Mouse (Mus musculus): ENCODE data around the gene Rcc1l.

The Rcc1l gene

DNA sequence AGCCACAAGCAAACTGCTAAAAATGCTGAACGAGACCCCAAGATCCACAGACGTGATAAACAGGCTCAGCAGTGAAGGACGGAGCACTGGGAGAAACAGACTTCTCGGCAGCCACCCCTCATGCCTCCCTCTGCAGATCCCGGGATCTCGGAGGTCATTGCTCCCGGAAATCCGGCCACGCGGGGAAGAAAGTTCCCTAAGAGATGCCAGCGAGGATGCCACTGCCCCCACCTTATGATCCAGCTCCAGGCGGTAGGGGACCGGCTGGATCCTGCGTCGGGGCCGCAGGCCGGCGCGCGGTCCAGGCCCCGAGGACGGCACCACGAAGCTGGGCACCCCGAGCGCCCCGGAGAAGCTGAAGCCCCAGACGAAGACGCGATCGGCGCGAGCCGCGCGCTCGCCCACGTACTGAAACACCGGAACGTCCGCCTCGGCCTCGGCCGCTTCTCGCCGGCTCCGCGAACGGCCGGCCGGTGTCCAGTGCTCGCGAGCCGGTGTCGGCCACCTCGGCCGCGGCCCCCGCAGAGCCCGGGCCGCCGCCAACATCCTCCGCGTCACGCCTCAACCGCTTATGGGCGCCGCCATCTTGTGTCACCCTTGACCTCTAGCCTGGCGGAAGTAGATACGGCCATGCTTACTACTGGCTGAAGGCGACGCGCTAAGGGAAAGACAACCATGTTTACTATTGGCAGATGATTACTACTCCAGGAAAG, at the start of gene Rcc1l:
Gene Rcc1l, minus strand, starts transcription at position 606 of the 713 bp plus-strand sequence.
- peak; percentile 97 for DNase-seq (ENCODE audit: low read depth, low spot score)

DNA sequence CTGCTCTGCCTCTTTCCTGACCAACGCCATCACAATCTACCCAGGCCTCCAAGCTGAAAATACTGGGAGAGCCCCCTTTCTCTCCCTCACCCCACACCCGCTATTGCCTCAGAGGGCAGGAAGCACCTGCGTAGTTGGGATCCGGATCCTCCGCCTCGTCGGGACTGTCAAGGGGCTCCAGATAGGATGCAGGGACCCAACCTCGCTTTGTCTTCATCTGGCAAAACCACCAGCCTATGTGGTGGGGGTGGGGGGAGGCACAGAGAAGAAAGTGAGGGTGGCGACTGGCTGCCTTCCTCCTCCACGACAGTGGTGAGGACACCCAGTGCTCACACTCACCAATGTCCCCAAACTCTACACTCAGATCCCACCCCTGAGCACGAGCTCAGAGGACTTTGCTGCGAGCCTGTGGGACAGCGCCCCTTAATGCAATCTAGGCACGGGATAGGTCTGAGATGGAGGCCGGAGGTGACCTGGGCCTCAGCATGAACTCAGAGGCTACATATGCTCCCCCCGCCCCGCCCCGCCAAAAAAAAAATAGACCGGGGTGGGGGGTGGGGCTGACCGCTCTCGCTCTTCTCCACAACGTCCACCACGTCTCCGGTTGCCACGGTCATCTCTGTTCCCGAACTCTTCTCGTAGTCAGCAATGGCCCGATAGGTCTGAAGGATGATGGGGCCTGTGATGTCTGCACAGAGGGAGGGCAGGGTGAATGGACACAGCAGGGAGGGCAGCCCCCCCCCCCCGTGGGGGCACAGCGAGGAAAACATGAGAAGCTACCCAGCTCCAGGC, 48.7 kb upstream of the Rcc1l start:
- DNase-seq (ENCODE audit: low read depth, low spot score): no peak

DNA sequence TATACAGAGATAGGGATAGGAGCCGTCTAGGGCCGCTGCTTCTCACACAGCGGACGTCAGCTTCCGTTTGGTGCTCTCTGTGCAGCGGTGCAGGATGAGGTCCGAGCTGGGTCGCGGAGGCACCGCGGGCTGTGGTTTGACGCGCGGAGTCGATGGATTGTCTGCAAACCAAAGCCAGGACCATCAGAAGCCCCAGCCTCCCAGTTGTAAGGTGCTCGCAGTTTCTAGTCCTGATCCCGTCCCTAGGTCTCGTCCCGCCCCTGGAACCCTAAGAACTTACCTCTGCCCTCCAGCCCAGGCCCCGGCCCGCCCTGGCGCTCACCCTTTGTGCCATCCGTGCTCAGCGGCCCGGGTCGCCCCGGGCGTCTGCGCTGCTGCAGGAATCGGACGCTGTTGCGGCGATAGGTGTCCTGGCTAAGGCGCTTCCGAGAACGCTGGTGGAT, 45.2 kb upstream of the Rcc1l start:
- no peak for DNase-seq (ENCODE audit: low read depth, low spot score)

DNA sequence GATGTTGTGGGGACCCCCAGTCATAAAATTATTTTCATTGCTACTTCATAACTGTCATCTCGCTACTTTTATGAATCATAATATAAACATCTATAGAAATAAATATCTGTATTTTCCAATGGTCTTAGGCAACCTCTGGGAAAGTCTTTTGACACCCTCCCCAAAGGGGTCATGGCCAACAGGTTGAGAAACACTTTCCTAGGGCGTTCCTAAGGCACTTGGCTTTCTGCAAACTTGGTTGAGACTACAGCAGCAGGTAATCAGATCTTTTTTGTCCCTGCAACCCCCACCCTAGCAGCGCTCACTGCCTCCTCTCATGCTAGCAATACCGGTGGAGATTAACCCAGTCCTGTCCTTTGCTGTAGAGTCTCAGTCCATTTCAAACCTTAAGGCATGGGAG, 44.7 kb upstream of the Rcc1l start:
- no peak for DNase-seq (ENCODE audit: low read depth, low spot score)

DNA sequence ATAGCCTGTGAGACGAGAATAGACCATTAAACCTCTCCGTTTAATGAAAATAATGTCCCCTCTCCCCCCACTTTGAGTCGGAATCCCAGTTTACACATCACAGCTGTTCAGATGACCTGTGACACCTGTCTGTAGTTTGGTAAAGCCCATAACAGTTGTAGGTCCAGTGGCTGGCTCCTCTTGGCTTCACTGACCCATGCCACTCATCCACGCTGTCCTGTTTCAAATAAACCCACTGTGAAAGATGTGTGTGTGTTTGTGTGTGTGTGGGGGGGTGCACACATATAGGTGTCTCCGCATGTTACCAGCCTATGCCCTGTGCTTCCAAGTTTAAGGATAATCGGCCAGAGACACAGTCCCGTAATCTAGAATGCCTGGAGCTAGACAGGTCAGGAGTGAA, 41.3 kb upstream of the Rcc1l start:
- no peak for DNase-seq (ENCODE audit: low read depth, low spot score)

DNA sequence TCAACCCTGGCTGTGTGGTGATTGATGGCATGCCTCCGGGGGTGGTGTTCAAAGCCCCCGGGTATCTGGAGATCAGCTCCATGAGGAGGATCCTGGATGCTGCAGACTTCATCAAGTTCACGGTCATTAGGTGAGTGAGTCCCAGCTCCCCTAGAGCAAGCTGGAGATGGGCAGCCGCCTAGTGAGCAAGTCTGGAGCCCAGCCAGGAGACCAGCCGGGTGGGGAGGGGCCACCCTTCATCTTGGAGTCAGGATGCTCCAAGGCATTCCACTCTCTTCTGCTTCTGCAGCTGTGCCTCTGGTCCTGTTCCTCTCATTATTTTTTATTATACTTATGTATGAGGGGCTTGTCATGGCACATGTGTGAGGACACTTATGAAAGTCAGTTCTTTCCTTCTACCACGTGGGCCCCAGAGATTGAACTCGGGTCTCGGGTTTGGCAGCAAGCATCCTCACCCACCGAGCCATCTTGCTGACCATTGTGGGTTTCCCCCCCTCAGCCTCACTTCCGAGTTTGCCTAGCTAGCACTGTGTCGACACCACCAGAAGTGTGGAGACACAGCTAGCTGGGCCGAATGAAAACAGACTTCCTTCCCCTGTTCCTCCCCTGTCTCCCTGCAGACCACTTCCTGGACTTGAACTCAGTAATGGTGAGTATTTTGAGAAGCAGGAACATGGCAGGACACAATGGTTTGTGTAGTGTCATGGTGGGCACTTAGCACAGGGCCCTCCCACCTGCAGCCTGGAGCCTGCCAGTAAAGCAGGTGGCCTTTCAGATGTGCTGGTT, 37.6 kb upstream of the Rcc1l start:
- DNase-seq (ENCODE audit: low read depth, low spot score): peak; percentile 39

DNA sequence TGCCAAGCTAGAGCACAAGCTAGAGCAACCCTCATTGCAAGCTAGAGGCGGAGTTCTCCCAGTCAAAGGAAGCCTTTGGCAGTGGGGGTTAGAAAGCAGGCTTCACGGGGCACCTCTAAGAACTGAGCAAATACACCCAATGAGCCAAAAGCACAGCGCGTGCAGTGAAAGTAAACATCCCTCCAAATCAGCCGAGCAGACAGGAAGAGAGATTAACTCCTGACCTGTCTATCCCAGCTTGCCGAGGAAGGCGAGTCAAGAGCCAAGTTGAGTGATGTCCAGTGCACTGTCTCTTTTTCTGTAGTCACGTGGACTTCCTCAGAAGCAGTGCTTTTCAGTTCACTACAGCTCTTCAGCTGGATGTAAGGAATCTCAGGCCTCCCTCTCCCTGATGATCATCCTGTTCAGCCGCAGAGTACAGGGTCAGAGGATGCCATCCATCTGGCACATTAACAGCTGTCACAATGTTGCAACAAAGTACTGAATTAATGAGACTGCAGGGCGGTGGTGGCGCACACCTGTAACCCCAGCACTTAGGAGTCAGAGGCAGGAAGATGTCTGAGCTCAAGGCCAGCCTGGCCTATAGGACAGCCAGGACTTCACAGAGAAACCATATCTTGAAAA, 33.5 kb upstream of the Rcc1l start:
- DNase-seq (ENCODE audit: low read depth, low spot score): no peak

DNA sequence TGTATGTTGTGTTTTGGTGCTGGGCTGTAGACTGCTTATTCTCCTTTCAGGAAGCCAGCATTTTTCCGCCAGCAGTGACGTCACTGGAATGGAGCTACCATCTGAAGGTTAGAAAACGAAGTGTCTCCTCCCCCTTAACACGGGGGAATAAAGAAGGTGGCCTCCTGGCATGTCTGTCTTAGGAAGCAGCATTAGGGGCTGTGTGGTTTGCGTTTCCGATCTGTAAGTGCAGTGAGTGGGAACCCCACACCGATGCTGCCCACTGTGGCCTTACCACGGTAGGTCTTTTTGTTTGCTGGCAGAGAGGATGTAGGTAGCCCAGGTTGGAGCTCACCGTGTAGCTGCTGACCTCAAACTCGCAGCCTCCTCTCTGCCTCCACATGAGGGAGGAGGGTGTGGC, 30.1 kb upstream of the Rcc1l start:
- no peak for DNase-seq (ENCODE audit: low read depth, low spot score)

DNA sequence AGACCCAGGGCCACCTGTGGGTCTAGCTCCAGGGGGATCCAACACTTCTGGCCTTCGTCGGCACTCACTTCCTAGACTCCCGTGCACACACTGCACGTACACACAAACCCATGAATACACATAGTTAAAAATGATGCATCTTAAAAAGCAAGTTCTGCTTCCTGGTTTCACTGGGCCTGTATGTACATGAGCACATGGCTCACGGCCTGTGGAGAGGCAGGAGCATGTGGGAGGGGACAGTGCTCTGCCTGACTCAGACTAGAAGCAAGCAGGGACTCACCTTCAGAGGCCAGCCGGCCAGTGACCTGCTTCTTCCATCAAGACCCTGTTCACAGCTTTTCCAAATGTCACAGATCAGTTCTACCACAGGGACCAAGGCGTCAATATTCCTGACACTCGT, 17.1 kb upstream of the Rcc1l start:
- no peak for DNase-seq (ENCODE audit: low read depth, low spot score)

DNA sequence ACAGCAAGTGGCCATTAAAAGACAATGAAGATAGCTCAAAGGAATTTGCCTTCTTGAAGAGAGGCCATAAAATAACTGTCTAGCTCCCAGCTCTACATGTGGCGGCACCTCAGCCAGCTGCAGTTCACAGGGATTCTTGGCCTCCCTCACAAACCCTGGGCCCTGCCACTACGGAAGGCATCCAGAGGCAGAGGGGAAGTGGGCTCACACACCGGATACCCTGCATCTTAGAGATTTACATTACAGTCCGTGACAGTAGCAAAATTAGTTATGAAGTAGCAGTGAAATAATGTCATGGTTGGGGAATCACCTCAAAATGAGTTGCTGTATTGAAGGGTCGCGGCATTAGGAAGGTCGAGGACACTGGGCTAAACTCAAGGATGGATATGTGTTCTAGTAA, 12.0 kb upstream of the Rcc1l start:
- no peak for DNase-seq (ENCODE audit: low read depth, low spot score)

DNA sequence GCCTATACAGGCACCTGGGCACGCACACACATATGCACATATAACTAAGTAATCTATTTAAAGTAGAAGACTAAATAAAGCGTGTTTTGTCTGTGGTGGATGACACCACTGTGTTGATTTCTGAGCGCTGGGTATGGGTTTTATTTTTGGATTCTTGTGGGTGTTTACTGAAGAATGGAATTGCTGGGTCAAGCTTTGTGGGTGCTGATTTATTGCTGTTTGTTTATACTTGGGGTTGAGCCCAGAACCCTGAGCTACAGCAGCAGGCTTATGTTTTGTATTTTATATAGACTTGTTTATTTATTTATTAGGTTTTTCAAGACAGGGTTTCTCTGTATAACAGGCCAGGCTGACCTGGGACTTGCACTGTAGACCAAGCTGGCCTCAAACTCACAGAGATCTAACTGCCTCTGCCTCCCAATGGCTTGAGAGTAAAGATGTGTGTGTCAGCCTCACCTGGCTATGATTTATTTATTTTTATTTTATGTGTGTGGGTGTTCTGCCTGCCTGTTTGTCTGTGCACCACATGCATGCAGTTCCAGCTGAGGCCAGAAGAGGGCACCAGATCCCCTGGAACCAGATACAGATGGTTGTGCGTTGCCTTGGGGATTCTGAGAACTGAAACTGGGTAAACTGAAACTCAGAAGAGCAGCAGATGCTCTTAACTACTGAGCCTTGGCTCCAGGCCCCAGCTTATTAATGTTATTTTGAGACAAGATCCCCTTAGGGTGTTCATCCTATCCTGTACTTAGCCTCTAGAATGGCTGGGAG, 10.6 kb upstream of the Rcc1l start:
- DNase-seq (ENCODE audit: low read depth, low spot score): peak; percentile 69

DNA sequence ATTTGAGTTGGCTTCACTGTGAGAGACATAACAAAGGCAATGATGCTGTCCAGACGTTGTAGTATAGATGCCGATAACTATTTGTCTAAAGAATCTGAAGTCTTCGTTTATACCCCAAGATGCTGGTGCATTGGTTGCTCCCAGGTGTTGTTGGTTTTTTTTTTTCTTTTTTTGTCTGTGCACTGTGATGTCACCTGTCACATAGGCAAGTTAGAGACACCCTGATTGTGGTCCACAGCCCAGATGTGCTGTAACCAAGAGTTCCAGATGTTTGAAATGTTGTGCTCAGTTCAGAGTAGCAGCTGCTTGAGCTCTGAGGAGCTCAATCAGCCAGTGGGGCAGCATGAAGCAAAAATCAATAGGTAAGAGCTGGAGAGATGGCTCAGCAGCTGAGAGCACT, 9.5 kb upstream of the Rcc1l start:
- DNase-seq (ENCODE audit: low read depth, low spot score): no peak

DNA sequence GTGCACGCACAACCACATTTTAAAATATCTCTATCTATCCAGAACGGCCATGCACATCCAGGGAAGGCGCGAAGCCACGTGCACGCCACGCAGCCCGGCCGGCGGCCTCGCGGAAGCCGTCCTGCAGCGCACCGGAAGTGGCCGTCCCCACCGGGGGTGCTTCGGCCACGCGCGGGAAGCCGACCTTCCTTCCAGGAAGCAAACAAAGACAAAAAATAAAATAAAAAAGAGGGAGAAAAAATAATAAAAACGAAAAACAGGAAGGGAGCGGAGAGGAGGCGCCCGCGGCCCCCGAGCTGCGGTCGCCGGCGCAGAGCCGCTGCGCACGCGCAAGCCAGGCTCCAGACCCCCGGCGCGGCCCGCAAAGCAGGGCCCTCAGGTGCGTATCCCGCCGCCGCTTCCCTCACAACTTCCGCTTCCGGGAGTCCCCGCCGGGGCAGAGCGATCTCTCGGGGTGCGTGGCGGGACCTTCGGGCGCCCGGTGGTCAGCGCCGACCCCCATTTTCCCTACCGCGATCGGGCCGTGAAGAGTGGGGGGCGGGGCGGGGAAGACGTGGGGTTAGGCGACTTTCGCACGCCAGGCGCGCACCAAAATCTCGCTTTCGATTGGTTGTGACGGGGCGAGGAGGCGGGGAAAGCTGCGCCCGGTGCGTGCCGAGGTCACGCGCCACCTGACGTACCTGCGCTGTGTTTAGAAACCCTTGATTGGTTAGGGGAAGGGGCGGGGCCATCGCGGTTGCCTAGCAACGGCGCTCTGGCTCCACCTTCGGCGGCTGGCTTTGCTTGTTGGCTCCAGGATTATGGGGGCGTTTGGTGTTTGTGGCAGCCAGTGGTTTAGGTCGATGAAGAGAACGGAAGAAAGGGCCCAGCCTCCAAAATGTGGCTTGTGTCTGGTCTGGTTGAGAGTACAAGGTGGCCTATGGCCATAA, 7.6 kb upstream of the Rcc1l start, which contains the start of gene Gtf2ird2:
Gene Gtf2ird2, plus strand, starts transcription at position 140 of the 929 bp plus-strand sequence.
- DNase-seq (ENCODE audit: low read depth, low spot score): peak; percentile 99

DNA sequence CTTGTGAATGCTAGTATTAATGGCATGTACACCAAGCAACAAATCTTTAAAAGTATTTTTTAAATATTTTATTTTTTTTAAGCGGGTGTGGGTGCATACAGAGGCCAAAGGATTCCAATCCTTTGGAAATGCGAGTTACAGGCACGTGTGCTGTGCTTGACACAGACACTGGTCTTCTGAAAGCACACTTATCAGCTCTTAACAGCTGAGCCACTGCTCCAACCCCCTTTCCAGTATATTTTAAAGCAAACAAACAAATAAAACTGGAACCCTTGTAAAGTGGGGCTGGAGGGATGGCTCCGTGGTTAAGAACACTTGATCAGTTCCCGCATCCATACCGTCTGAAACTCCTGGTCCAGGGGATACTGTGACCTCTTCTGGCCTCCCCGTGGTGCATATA, 6.6 kb upstream of the Rcc1l start:
- no peak for DNase-seq (ENCODE audit: low read depth, low spot score)

DNA sequence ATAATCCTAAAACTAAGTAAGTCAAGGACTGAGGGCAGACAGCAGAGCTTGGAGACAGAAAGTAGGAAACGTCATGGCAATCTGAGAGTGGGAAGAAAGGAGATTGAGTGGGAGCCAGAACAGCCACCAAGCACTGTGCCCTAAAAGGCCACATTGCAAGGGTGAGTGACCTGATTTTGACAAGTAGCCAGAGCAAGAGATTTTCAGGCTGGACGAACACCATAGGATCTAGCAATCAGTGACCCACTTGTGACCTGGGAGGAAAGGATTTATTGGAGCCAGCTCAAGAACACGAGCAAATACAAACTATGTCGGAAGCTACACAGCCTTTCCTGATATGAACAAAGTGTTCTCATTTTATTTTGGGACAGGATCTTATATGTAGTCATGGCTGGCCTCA, 6.2 kb upstream of the Rcc1l start:
- DNase-seq (ENCODE audit: low read depth, low spot score): no peak

DNA sequence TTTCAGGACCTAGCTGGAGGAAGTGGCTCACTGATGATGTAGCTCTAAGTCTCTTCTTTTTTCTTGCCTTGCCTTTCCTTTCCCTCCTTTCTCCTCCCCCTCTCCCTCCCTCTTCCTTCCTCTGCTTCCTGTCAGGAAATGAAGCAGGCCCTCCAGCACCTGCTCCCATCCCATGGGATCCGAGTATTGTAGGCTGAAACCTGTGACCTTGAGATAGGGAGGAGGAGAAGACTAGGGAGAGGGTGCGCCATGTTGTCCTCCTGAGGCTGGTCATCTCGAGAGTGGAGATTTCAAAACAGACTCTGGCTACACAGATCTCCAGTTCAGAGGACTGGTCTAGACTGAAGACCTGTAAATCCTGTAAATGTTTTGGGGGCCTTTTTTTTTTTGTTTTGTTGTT, 5.6 kb upstream of the Rcc1l start:
- DNase-seq (ENCODE audit: low read depth, low spot score): no peak

DNA sequence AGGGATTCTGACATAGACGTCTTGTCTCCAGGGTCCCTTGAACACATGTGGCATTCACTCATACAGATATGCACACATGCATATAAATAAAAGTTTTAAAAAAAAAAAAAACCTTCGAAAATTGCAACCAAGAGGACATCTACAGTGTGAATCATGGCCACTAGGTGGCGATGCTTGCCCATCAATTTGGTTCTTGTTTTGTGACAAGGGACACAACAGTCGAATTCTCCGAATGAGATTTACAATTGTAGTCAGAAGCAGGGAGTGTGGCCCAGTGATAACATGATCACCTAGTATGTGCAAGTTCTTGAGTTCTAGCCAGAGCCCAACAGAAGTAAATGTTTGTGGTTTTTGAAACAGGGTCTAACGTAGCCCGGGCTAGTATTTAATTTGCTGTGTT, 3.3 kb upstream of the Rcc1l start:
- DNase-seq (ENCODE audit: low read depth, low spot score): peak; percentile 92

DNA sequence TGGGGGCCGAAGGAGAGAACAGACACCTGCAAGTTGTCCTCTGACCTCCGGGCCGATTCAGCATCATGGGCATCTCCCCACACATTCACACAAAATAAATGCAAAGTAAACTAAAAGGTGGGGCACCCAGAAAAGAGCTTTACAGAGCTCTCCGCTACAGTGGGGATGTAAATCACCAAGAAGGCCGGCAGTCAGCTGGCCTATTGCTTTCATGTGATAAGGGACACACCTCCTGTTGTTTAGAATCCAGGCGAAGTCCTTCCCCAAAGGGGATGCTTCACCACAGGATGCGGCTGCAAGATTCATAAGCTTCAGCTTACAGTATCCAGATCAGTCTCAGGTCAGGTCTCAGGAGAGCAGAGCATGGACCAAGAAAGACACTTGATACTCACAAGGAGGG, 2.0 kb upstream of the Rcc1l start:
- no peak for DNase-seq (ENCODE audit: low read depth, low spot score)

DNA sequence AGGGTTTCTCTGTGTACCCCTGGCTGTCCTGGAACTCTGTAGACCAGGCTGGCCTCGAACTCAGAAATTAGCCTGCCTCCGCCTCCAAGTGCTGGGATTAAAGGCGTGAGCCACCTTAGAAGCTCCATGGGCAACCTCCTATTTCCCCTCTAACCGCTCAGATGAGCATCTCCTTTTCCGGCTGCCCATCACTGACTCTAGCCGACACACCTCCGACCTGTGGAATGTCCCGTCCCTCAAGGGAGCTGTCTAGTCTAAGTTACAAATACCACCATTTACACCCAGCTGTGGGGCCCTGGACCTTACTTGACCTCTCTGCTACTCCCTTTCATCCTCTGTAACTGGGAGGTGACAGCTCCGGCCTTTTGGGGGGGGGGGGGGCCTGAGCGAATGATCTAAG, 878 bp downstream of the Rcc1l start:
- no peak for DNase-seq (ENCODE audit: low read depth, low spot score)

DNA sequence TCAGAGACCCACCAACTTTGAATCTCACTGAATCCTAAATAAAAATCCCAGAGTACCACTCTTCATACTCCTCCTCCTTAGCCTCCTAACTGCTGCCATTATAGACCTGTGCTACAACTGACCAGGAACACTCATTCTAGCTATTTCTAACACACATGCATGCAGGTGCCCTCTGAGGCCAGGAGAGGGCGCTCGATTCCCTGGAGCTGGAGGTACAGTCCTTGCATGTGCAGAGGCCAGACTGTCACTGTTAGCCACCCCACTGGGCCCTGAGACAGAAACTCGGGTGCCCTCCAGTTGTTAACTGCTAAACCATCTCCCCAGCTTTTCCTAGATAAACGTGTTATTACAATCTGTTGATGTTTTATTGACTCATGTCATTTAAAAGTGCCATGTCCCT, 3.4 kb downstream of the Rcc1l start:
- peak; percentile 41 for DNase-seq (ENCODE audit: low read depth, low spot score)
